Mouse (Mus musculus): ENCODE data around the gene Rab5a.

GRCm38 (mm10) chr17:53554813-53555212 lies 75.8 kb downstream of the Rab5a start:
- TF ChIP-seq CTCF (IDR thresholded peaks at IDR 0.05; ENCODE audit: low read depth) = no peak; the same call in 1 of the 2 replicates
- TF ChIP-seq EP300 (IDR thresholded peaks at IDR 0.05; ENCODE audit: low read depth) = peak; percentile 91

Data from liver, embryonic 14.5 days (tissue).